Mouse (Mus musculus) stomach, embryonic 14.5 days (tissue): ENCODE results near the gene Brcc3. TPM values are rescaled to one million over a fixed set of nuclear protein-coding genes. Genes with fewer than 3 reads are reported as not detected.
"Not testable (repeated sequence)": the region's sequence is repeated elsewhere in the genome, so short reads cannot be mapped to it uniquely, and the experiment has no call there.

Experiments
- ATAC-seq: fragments of 200-750 bp; cut with Nextera tagmentation; 2 replicates; pipeline ENCODE4 v1.8.0; 2017; ENCODE audit warnings: low read depth, moderate TSS enrichment; ENCODE audit not compliant: insufficient number of reproducible peaks, insufficient read depth, low FRiP score
- H3K27ac ChIP-seq: fragments of 300-500 bp; sonication (generic); 2 replicates; pipeline ENCODE4 v1.5.1; 2014; ENCODE audit warnings: mild to moderate bottlenecking, low read length, moderate library complexity, mixed read lengths
- H3K27me3 ChIP-seq: fragments of 300-500 bp; sonication (generic); 2 replicates; pipeline ENCODE4 v1.6.1; 2014; ENCODE audit warnings: low read length, control low read depth, mixed read lengths; ENCODE audit not compliant: control insufficient read depth, insufficient read depth
- H3K36me3 ChIP-seq: fragments of 300-500 bp; sonication (generic); 2 replicates; pipeline ENCODE4 v1.6.1; 2014; ENCODE audit warnings: mild to moderate bottlenecking, control low read depth, low read length, moderate library complexity, mixed read lengths; ENCODE audit not compliant: control insufficient read depth, insufficient read depth
- H3K4me1 ChIP-seq: fragments of 300-500 bp; sonication (generic); 2 replicates; pipeline ENCODE4 v1.6.1; 2014; ENCODE audit warnings: low read length, control low read depth, mixed read lengths; ENCODE audit not compliant: control insufficient read depth, insufficient read depth
- H3K4me2 ChIP-seq: fragments of 300-500 bp; sonication (generic); replicated peaks from 2 replicates; pipeline ENCODE4 v1.6.1; 2014; ENCODE audit warnings: low read depth, low read length, control low read depth
- H3K4me3 ChIP-seq: fragments of 300-500 bp; sonication (generic); 2 replicates; pipeline ENCODE4 v1.5.1; 2014; ENCODE audit warnings: low read depth, low read length, control low read depth
- H3K9ac ChIP-seq: fragments of 300-500 bp; sonication (generic); replicated peaks from 2 replicates; pipeline ENCODE4 v1.6.1; 2014; ENCODE audit warnings: low read depth, mild to moderate bottlenecking, control low read depth, low read length, moderate library complexity, mixed read lengths
- H3K9me3 ChIP-seq: fragments of 300-500 bp; sonication (generic); 2 replicates; pipeline ENCODE4 v1.6.1; 2016; ENCODE audit warnings: low read depth, low read length, control low read depth; ENCODE audit not compliant: control insufficient read depth
- WGBS: fragments of 180-500 bp; shearing (Covaris S2); extraction: QIAGEN DNeasy Blood & Tissue Kit; methylation state at CpG from one replicate; pipeline ENCODE4 v1.1.7; 2014; 5-methylcytosine and 5-hydroxymethylcytosine counted together
- polyA plus RNA-seq: library from polyadenylated mRNA; unstranded; fragments of >200 nt; fragmentation: Nextera tagmentation; extraction: Ambion mirVana; gene quantifications from 2 replicates; pipeline ENCODE4 v1.2.1, GENCODE M21; 2014

Gene Brcc3
- polyA plus RNA-seq, 1 experiment from 2014 or later: 69.6 TPM

DNA sequence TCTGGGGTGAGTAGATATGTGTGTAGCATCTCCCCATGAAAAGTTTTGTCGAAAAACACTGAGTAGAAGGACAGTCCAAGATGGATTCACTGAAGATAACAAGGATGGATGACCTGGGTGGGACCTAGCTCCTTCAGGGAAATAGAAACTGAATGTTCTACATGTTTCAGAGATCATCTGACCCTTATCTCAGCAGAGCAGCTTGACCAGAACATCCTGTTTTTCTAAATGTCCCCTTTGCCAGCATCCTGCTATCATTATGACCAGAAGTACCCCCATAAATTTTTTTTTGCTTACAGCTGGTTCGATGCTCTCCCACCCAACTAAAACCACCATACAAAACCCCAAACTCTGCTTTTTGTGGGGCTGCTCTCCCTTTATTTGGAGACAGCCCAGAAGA is 13.8 kb upstream of the Brcc3 start:
- no peak overlapping the region for H3K27ac ChIP-seq
- 65% methylated on average over 2 of the region's 2 CpGs for WGBS
- no peak for ATAC-seq
- no peaks in the 10 kb centered on the region for H3K36me3 ChIP-seq
- H3K9ac ChIP-seq: no peak overlapping the region
- H3K4me3 ChIP-seq: no peak overlapping the region
- no peaks in the 10 kb centered on the region for H3K9me3 ChIP-seq
- no peaks in the 10 kb centered on the region for H3K4me1 ChIP-seq
- no peaks in the 10 kb centered on the region for H3K27me3 ChIP-seq
- no peak overlapping the region for H3K4me2 ChIP-seq

DNA sequence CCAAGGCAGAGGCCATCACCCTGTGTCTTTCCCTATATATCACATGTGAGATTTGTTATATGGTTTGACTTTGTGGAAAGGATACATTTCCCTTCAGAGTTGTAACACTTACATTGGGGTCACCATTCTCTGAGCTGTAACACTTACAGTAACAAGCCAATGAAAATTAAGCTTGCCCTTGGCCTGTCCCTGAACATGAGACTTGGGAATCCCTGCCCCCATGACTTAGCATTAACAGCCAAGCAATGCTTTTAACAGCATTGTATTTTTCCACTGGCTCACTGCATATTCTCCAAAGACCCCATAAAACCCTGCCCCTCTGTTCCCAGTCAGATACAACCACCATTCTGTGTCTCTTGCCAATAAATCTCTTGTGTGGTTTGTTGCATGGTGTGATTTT is 13.1 kb upstream of the Brcc3 start:
- Histone ChIP-seq H3K9ac (no peak overlapping the region), H3K27ac (no peak overlapping the region), H3K4me3 (no peak overlapping the region), H3K9me3 (no peaks in the 10 kb centered on the region), H3K4me2 (no peak overlapping the region), H3K36me3 (no peaks in the 10 kb centered on the region), H3K27me3 (no peaks in the 10 kb centered on the region), H3K4me1 (no peaks in the 10 kb centered on the region)
- no peak for ATAC-seq

DNA sequence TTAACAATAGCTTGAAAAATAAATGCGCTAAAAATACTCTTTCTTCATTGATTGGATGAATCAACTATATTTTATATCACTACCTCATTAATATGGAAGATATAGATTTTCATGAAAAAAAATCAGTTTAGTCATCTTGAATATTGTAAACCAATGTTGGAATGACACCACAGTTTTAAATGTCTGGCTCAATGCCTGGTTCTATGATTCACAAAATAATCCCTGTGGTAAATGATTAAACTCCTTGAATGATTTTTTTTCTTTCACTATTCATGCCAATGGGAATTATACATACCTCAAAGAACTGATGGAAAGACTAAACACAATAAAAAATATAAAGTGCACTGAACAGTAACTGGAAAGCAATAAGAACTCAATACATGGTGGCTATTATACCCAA is 6.7 kb upstream of the Brcc3 start:
- no peak overlapping the region for H3K9ac ChIP-seq
- H3K4me1 ChIP-seq: no peaks in the 10 kb centered on the region
- no peak overlapping the region for H3K4me2 ChIP-seq
- no peak overlapping the region for H3K27ac ChIP-seq
- WGBS: 89% methylated on average over 1 of the region's 1 CpGs
- ATAC-seq: no peak
- H3K9me3 ChIP-seq: no peaks in the 10 kb centered on the region
- H3K36me3 ChIP-seq: no peaks in the 10 kb centered on the region
- H3K27me3 ChIP-seq: no peaks in the 10 kb centered on the region
- no peak overlapping the region for H3K4me3 ChIP-seq

DNA sequence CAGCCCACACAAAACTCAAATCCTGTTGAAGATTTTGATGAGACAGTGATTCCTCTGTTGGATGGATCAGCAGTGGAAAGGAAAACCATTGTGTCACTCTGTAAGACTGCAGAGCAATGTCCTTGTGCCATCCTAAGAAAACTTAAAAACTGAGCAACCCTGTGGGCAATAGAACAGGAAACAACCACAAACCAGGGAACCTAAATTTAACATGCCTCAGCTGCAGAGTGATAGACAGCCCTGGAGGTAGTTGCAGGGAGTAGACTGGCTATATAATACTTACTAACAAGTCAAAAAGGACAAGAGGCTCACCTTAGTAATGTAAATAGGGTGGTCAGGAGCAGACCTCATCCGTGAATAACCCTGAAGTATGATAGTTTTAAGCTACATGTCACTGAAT is 38.2 kb downstream of the Brcc3 start:
- ATAC-seq: no peak
- Histone ChIP-seq H3K36me3 (no peaks in the 10 kb centered on the region), H3K4me1 (no peaks in the 10 kb centered on the region), H3K27me3 (no peaks in the 10 kb centered on the region), H3K9ac (no peak overlapping the region), H3K4me2 (no peak overlapping the region), H3K27ac (no peak overlapping the region), H3K4me3 (no peak overlapping the region), H3K9me3 (no peaks in the 10 kb centered on the region)
- 76% methylated on average over 1 of the region's 1 CpGs for WGBS

DNA sequence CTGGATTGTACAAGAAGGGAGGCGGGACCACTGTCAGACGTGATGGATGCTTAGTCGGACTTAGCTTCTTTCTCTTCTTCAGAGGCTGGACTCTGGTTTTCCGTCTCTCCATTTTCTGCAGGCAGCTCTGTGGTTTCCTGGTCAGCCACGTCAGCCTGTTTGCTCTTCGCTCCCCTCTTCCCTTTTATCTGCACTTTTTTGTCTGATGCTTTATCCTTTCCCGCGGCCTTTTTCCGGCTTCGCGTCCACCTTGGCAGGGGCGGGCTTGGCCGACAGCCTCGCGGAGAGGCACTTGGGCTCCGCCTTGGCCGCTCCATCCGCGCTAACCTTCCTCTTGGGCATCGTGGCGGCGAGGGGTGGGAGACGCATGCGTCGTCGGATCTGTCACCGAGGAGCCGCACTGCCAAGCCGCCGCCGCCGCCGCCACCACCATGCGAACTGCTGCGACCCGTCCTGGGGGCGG is 58.8 kb downstream of the Brcc3 start:
- H3K9ac ChIP-seq, H3K9me3 ChIP-seq, H3K36me3 ChIP-seq, H3K4me1 ChIP-seq, H3K27ac ChIP-seq, H3K27me3 ChIP-seq: not testable (repeated sequence)
- peak overlapping the region; percentile 26 for H3K4me2 ChIP-seq
- peak overlapping the region; percentile 22 for H3K4me3 ChIP-seq
- 21% methylated on average over 37 of the region's 37 CpGs for WGBS
- ATAC-seq: peak; percentile 71; the same call in 1 of the 2 replicates

DNA sequence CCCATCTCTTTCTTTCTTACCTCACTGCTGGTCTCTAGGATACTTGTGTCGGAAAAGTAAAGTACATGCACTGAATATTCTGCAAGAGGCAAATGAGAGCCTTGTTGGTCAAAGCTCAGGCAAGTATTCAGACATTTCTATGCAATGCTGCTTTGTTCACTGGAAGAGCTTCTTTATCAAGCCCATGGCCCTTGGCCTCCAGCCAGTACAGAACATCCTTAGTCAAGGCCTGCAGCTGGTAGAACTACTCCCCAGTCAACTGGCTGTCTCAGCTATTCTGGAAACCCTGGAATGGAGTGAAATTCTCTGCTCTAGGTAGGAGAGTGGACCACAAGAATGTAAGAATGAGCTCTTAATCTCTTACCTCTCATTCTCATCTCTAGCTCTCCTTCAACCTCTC is 73.5 kb downstream of the Brcc3 start:
- no peaks in the 10 kb centered on the region for H3K36me3 ChIP-seq
- no peaks in the 10 kb centered on the region for H3K4me1 ChIP-seq
- no peak overlapping the region for H3K4me2 ChIP-seq
- H3K9ac ChIP-seq: no peak overlapping the region
- no peaks in the 10 kb centered on the region for H3K9me3 ChIP-seq
- H3K27ac ChIP-seq: no peak overlapping the region
- no peak overlapping the region for H3K4me3 ChIP-seq
- ATAC-seq: no peak
- H3K27me3 ChIP-seq: no peaks in the 10 kb centered on the region
- 89% methylated on average over 1 of the region's 1 CpGs for WGBS

Other genes with a start within 250 kb of the Brcc3 start
- gene Fundc2, start 34.2 kb upstream of the Brcc3 start, polyA plus RNA-seq: 78.2 and 83.8 TPM in 2 replicates
- gene F8, start 34.0 kb upstream of the Brcc3 start, polyA plus RNA-seq: 1.7 and 2.9 TPM in 2 replicates
- 30.4 and 33.7 TPM in 2 replicates for gene Cmc4, start within 50 bp of the Brcc3 start, polyA plus RNA-seq
- 13.6 and 15.8 TPM in 2 replicates for gene Mtcp1, start within 50 bp of the Brcc3 start, polyA plus RNA-seq
- 164 and 172 TPM in 2 replicates for gene Vbp1, start 97.7 kb downstream of the Brcc3 start, polyA plus RNA-seq
- gene Rab39b, start 161.6 kb downstream of the Brcc3 start, polyA plus RNA-seq: 2.0 and 3.4 TPM in 2 replicates